Mouse (Mus musculus): ENCODE results near the gene Epm2a.
"Not testable (repeated sequence)": the region's sequence is repeated elsewhere in the genome, so short reads cannot be mapped to it uniquely, and the experiment has no call there.

The Epm2a gene

GRCm38 (mm10) chr10:11343205-11344141, at the start of gene Epm2a:
TSS of gene Epm2a (plus strand) at chr10:11343404.
- peak; percentile 80 for DNase-seq (ENCODE audit: low spot score)

GRCm38 (mm10) chr10:11298418-11298817, 44.8 kb upstream of the Epm2a start:
- DNase-seq (ENCODE audit: low spot score) = no peak

GRCm38 (mm10) chr10:11305365-11306053, 37.7 kb upstream of the Epm2a start:
- no peak for DNase-seq (ENCODE audit: low spot score)

DNA sequence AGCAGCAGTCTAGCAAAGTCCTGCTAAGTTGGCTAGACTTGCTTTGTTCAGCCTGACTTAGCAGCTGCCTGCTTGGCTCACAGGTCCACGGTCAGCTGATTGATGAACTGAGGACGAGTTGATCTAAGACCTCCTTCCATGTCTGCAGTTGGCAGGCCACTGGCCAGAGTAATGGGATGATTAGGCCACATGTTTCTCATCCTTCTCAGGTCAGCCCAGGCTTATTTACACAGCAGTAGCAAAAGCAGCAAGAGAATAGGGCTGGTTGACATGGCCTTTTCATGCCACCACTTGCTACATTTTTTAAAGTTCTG, 37.2 kb upstream of the Epm2a start:
- DNase-seq (ENCODE audit: low spot score) = peak; percentile 45

DNA sequence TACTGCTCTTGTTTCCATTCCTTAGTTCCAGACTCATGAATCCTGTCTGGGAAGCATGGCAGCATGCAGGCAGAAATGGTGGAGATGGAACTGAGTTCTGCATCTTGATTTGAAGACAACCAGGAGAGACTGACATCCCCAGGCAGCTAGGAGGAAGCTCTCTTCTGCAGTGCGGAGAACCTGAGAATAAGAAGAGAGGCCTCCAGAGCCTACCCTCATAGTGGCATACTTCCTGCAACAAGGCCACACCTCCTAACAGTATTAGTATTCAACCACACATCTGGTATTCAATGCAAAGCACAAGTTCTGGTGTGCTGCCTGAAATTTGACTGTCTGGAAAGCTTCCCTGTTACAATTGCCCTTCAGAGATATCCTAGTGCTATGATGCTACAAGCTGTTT, 33.3 kb upstream of the Epm2a start:
- DNase-seq (ENCODE audit: low spot score) = no peak

DNA sequence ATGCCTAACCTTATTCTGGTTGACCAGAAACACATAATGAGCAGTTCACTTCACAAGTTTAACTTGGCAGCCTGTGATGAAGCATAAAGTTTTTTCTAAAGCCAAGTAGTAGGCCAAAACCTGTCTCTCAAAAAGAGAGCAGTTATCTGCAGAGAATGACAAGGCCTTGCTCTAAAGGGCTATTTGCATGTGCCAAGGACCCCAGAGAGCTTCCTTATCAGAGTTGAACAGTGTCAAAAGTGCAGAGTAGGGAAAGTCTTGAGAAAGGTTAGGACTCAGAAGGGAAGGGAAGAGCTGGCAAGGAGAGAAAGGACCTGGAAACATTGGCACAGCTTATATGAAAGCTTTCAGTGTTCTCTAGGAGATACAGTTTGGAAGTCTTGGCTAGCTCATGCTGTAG, 32.7 kb upstream of the Epm2a start:
- DNase-seq (ENCODE audit: low spot score) = no peak

DNA sequence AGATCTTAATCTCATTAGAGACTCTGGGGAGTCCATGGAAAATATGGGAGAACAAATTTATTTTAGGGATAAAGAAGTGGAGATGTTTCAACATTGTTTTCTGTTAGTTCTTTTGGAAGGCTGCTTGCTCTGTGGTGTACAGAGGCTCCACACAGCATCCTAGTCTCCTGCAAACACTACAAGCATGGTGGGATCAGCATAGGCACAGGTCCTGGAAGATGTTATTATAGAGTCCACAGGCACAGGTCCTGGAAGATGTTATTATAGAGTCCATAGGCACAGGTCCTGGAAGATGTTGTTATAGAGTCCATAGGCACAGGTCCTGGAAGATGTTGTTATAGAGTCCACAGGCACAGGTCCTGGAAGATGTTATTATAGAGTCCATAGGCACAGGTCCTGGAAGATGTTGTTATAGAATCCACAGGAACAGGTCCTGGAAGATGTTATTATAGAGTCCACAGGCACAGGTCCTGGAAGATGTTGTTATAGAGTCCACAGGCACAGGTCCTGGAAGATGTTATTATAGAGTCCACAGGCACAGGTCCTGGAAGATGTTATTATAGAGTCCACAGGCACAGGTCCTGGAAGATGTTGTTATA, 25.2 kb upstream of the Epm2a start:
- peak; percentile 26 for DNase-seq (ENCODE audit: low spot score)

GRCm38 (mm10) chr10:11319446-11319970, 23.7 kb upstream of the Epm2a start:
- no peak for DNase-seq (ENCODE audit: low spot score)

GRCm38 (mm10) chr10:11322316-11322715, 20.9 kb upstream of the Epm2a start:
- no peak for DNase-seq (ENCODE audit: low spot score)

DNA sequence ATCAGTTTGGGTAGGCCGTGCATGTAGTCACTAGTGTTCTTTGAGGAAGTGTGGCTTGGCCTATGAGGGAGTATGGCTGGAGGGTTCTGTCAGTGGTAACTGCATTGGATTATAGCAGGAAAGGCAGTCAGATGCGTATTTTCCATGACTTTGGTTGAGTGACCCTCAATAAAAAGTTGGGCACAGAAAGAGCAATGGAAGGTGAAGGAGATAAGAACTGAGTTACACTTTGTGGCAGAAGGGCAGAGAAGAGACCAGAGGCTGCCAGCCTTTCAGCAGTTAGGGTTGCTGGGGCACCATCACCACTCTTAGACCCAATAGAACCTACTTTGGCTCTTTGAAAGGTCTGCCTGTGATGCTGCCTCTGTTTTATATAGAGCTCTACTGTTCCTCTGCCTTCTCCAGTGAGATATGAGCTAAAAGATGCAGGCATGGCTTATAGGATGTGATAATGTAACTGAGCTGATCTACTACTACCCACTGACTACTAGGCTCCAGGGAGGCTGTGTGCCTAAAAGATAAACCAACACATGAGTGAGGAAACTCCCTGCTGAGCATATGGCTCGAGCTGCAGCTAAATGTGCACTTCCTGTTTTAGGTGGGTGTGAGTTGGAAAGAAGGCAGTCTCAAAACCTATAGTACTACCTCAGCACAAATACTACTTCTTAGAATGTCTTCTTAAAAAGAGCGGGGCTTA, 19.9 kb upstream of the Epm2a start:
- DNase-seq (ENCODE audit: low spot score) = no peak

- no peak for DNase-seq (ENCODE audit: low spot score)
Measured at GRCm38 (mm10) chr10:11326526-11326925, 16.7 kb upstream of the Epm2a start.

GRCm38 (mm10) chr10:11344536-11345468, 1.6 kb downstream of the Epm2a start:
- DNase-seq (ENCODE audit: low spot score) = no peak

DNA sequence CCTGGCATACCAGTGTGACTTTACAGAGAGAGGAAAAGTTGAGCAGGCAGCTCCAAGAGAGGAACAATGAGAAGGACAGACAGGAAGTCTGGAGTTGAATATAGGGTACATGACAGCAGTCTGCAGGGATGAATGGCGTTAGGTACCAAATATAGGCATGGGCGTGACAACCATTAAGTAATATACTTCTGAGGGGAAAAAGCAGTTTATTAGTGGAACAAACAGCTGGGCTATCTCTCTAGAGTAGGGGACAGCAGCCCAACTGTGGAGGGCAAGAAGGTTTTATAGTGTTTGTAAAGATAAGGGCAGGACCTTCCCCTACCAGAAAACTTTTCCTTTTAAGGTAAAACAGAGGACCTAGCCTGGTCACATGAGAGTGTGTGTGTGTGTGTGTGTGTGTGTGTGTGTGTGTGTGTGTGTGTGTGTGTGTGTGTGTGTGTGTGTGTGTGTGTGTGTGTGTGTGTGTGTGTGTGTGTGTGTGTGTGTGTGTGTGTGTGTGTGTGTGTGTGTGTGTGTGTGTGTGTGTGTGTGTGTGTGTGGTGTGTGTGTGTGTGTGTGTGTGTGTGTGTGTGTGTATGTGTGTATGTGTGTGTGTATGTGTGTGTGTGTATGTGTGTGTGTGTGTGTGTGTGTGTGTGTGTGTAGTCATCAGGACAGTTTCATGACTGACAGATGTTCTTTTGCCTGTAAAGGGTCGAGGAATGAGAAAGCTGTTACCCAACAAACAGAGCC, 7.2 kb downstream of the Epm2a start:
- not testable (repeated sequence) for DNase-seq (ENCODE audit: low spot score)

DNA sequence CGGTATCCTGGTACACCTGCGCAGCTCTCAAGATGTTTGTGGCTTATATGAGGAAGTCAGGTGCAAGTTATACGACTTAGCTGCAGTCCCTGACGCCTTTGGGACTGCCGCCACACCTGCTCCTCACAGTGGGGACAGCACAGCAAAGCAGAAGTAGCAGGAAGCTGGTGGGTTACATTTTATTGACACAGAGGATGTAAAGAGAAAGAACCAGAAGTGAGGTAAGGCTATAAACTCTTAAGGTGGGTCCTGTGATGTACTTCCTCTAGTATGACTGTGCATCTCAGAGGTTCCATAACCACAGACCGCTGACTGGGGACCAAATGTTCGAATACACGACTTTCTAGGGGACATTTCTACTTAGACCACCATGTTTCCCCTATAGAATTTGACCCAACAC, 11.4 kb downstream of the Epm2a start:
- DNase-seq (ENCODE audit: low spot score) = no peak

DNA sequence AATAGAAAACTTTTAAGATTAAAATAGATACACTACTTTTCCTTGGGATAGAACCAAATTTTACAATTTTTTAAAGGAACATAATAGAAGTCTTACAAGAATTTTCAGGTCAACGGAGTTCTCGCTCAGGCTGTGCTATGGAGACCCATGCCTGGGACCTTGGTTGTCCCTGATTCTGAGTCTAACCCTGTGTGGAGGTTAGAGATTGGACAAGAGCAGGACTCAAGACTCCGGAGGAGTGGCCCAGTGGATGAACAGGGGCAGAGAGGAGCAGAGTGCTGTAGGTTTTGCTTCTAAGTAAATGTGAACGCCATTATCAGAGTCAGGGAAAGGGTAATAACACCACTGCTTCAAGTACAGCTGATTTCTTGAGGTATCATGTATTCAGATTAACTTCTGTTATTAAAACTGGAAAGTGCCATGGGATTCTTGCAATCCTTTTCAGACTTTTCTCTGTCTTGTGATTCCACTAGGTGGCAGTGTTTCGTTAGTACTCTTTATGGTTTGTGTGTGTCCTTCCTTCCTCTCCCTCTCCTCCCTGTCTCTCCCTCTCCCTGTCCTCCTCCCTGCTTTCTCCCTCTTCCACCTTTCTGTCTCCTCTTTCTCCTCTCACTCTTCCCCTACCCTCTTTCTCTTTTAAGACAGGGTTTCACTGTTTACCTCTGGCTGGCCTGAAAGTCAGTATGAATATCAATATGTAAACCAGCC, 18.9 kb downstream of the Epm2a start:
- DNase-seq (ENCODE audit: low spot score) = peak; percentile 80

- DNase-seq (ENCODE audit: low spot score) = peak; percentile 14
Measured at GRCm38 (mm10) chr10:11362896-11363487, 19.8 kb downstream of the Epm2a start.

GRCm38 (mm10) chr10:11381302-11381701, 38.1 kb downstream of the Epm2a start:
- no peak for DNase-seq (ENCODE audit: low spot score)

DNA sequence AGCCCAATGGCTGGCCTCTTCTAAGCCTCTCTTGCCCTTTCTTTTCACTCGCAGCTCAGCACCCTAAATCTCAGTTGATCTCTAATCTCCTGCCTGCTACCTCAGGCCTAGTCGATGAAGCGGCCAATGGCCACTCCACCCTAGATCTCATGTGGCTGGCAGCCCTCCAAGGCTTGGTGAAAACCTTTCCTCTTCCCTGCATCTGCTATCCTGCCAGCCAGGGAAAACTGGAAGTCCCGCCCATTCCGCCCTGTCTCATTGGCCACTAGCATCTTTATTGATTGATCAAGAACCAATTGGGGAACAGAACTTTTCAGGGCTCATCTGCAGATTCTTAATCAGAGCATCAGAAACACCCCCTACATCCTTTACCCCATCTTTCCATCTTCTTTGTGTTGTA, 67.7 kb downstream of the Epm2a start:
- no peak for DNase-seq (ENCODE audit: low spot score)

- no peak for DNase-seq (ENCODE audit: low spot score)
Measured at GRCm38 (mm10) chr10:11420071-11420470, 76.9 kb downstream of the Epm2a start.

Measured in embryo, embryonic 10.5 days (tissue).